Mouse (Mus musculus) spleen, adult 18-20 months (tissue): ENCODE results near the gene Rab26.

Source experiments
- DNase-seq, 2 experiments: peaks; one replicate each; pipeline ENCODE4 v3.0.0; 2022; ENCODE audit warnings: mixed read lengths in 2 of 2

Rab26 gene

DNA sequence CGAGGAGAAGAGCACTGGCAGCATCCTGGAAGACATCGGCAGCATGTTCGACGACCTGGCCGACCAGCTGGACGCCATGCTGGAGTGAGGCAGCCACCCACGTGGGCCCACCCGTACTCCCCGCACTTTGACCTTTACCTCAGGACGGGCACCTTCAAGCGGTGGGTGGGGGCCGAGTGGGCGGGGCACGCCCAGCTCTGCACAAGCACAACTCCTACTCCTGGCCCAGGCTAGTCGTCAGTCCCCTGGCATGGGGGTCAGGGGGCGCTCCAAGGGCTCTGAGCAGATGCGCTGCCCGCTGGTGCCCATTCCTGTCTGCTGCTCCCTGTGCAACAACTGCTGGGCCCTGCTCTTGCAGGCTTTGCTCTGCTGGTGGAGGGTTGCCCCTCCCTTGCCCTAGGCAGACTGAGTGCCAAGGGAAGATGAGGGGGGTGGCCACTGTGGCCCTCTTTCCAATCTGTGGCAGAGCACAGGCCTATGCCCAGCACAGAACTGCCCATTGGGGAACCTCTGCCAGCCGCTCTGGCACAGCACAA lies 26.8 kb downstream of the Rab26 start:
- DNase-seq, result no peak

DNA sequence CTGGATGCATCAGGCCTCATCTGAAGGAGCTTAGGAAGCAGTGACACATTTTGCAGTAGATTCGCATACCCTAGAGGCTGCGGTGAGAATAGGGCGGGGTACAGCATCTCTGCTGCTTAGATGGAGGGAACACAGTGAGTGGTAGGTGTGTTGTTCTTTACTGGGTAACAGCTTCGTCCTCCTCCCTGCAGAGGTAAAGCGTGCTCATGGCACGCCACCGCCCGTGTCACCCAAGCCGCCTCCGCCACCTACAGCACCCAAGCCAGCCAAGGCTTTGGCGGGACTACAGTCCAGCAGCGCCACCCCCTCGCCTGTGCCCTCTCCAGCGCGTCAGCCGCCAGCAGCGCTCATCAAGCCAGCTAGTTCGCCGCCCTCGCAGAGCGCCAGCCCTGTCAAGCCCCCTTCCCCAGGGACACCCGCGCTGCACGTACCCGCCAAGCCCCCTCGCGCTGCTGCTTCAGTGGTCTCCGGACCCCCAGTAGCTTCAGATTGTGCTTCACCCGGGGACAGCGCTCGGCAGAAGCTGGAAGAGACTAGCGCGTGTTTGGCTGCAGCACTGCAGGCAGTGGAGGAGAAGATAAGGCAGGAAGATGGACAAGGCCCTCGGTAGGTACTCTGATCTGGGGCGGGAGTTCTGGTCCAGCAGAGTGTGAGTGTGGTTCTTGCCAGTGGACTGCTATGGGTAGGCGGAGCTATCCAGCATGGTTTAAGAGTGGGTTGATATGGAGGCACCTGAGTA lies 27.5 kb downstream of the Rab26 start:
- no peak for DNase-seq

DNA sequence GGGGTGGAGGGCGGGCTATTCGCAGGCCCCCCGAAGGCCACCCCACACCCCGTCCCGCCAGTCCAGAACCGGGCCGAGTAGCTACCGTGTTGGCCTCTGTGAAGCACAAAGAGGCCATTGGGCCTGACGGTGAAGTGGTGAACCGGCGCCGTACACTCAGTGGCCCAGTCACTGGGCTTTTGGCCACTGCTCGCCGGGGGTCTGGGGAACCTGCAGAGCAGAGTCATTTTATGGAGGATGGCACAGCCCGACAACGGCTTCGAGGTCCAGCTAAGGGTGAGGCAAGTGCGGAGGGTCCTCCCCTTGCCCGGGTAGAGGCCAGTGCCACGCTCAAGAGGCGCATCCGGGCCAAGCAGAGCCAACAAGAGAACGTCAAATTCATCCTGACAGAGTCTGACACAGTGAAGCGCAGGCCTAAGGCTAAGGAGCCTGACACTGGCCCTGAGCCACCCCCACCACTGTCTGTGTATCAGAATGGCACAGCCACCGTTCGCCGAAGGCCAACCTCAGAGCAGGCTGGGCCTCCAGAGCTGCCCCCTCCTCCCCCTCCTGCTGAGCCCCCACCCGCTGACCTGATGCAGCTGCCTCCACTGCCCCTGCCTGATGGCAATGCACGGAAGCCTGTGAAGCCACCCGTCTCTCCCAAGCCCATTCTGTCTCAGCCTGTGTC lies 28.6 kb downstream of the Rab26 start:
- no peak for DNase-seq

DNA sequence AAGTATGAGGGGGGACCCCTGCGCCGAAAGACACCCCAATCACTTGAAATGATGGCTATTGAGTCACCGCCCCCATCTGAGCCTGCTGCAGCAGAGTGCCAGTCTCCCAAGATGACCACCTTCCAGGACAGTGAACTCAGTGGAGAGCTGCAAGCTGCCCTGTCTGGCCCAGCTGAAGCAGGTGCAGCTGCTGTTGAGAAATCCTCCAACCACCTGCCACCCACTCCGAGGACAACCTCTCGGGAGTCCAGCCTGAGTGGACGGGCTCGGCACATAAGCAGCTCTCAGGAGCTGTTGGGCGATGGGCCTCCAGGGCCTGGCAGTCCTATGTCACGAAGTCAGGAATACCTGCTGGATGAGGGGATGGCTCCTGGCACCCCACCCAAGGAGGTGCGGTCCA lies 29.9 kb downstream of the Rab26 start:
- DNase-seq, result no peak

DNA sequence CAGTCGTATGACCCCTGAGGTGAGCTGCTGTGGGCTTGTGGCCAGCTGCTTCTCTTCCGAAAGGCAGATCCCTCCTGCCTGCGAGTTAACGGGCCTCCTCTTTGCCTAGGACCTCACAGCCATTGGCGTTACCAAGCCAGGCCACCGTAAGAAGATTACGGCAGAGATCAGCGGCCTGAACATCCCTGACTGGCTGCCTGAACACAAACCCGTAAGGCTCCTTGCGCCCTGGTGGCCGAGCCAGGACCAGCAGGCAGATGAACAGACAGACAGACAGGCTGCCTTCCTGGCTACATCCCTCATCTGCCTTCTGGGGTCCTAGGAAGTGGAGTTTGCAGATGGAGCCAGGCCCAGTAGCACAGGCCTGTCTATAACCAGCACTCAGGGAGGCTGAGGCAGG lies 31.8 kb downstream of the Rab26 start:
- no peak for DNase-seq

DNA sequence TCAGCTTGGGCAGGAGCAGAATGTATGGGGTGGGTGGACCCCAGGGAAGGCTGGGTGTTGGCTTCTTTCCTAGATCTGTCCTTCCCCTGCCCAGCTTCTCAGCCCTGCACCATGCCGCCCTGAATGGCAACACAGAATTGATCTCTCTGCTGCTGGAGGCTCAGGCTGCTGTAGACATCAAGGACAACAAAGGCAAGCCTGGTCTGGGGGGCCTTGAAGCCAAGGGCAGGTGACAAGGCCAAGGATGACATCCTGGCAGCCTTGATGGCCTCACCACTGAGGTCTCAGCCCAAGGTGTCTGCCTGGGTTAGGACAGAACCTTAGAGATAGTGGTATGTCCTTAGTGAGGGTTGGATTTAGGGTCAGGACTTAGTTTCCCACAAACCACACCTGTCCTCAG lies 38.0 kb downstream of the Rab26 start:
- DNase-seq, result no peak

DNA sequence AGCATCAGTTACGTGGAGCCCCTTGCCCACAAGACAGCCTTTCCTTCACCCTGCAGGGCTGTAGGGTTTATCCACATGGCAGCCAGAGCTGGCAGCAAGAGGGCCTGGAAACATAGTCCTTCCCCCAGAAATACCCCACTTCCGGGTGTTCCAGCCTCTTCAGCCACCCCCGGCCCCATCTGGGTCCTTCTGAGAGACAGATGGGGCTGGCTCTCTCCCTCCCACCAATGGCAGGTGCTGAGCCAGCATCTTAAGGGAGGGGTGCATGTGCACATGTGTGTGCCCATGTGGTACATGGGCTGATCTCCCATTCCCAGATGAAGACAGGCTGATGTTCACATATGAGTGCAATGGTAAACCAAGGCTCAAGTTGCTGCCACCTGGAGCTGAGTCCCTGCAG lies 38.6 kb downstream of the Rab26 start:
- no peak for DNase-seq

DNA sequence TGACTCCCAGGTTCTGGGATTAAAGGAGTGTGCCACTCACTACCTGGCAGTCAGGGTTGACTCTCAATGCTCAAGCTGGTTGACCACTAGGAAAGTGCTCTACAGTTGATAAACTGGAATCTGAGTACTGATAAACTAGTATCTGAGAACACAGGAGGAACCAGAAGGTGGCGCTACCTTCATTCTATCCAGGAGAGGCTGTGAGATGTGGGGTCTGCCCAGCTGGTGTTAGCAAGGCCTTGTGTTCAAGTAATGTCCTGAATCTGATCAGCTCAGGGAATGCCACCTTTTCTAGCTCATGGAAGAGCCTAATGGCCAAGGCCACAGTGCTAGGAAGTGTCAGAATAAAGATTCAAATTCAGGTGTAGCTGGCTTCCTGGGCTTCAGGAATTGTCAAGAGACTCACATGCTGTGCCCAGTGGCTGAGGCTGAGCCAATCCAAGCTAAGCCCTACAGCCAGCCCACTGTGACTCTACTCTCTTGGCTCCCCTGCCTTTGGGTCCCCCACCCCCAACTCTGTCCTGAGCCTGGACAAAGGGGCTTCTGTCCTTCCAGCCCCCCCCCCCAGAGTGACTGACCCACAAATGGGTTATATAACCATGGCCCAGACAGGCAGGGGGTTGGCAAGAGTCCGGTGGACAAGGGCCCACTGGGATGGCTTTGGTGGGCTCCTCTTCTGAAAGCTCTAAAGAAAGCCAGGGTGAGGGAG lies 39.2 kb downstream of the Rab26 start:
- peak in 1 of 2 experiments; percentile 51 for DNase-seq

DNA sequence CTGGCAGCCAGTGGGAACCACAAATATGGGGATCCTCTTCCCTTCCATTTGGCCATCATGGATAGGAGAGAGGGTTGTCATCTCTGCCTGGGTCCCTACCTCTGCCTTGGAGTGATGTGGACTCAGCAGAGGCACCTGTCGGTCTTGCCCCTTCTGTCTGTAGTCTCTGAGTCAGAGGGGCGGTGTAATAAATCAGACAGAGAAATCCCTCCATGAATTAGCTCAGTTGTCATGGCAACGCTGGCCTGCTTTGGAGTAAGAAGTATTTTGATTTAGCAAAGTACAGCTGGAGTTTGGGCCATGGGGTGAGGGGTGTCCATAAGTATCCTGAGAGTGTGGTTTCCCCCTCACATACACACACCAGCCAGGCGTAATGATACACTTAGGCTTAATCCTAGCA lies 43.6 kb downstream of the Rab26 start:
- DNase-seq, result no peak

DNA sequence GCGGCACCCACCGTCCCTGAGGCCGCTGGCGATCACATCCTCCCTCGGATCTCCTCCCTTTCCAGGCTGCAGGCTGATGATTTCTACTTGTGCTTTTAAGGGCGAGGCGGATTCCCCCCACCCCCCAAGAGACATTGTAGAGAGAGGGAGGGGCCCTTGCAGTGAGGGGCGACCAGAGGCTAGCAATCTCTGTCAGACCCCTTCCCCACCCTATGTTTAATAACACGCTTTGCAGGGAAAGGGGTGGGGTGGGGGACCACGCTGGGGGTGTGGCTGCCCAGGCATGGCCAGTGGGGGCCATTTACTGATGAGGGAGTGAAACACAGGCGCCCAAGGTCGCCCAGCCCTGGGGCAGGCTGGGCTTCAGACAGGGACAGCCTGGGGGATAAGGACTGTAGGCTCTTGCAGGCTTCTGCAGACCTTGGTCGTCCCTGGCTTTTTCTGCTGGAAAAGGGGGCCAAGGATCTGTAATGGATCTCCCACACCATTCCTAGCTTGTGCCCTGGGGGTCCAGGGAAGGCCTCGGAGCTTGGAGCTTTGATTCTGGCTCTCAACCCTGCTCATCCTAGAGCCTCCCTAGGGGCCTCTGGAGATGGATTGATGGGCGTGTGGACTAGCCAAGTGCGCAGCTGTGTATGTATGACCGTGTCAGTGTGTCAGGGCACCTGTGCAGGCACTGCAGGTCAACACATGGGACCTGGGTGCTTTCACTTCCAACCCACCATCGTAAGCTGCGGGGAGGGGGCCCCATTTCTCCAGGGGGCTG lies 44.6 kb downstream of the Rab26 start:
- no peak for DNase-seq

DNA sequence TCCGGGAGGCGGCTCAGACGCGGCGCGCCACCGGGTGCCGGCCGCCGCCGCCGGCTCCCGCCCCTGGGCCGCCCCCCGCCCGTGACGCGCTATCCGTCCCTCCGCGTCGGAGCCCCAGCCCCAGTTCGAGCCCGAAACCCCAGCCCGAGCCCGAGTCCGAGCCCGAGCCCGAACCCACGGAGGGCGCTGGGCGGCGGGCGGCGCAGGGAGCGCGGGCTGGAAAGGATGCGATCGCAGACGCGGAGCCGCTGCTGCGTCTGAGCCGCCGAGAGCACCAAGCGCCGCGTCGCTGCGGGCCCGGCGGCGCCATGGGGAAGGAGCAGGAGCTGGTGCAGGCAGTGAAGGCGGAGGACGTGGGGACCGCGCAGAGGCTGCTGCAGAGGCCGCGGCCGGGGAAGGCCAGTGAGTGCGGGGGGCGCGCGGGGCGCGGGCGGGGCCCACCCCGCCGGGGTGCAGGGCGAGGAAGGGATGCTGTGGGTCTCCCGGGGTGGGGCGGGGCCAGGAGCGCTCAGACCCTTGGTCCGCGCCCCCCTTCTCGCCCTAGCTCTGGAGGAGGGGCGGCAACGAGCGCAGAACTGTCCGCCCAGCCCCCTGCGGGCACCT lies 45.2 kb downstream of the Rab26 start:
- no peak for DNase-seq

DNA sequence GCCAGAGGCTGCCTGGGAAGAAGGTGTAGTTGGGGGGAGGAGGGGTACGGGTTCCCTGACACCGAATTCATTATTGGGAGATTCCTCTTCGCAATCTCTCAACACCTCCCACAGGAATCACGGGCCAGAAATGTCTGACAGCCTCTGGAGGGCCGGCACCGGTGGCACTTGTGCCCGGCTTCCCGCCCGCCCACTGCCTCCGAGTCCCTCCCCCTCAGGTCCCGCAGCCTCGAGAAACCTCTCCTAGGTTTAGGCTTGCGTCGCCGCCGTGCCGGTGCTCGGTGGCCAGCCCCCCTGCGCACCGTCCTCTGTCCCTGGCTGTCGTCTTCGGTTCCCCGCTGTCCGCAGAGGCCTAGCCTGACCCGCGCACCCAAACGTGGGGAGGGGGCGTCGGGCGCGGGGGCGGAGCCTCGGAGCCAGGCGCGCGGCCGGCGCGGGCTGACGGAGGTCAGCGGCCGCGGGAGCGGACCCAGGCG lies 45.8 kb downstream of the Rab26 start, which contains the start of gene Caskin1:
Gene Caskin1, plus strand, starts transcription at position 416 of the 476 bp plus-strand sequence.
- no peak for DNase-seq

DNA sequence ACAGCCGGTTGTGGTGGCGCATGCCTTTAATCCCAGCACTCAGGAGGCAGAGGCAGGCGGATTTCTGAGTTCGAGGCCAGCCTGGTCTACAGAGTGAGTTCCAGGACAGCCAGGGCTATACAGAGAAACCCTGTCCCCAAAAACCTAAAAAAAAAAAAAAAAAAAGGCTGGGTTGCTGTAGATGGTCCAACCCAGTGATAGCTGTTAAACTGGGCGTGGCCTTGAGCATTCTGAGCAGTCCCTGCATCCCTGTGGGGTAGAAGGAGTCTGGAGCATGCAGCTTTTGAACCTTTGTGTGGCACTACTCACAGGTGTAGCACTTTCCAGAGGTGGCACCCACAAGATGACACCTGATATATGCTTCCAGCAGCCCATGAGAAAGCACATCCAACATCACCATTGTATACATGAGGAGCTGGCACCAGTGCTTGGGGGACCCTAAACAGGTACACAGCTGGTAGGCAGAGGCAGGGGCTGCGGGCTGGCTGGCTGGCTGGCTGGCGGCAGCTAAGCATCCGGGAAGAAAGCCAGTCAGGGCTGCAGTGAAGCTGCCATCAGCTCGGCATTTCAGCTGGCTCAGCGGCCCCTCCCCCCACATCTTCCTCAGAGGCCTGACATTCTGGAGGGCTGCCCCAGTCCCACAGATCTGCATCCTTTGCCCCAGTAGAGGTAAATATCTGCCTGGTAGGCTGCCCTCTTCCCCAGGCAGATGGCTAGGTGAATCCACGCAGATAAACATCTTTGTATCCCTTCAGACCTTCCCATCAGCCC lies 48.7 kb downstream of the Rab26 start:
- DNase-seq, result no peak

DNA sequence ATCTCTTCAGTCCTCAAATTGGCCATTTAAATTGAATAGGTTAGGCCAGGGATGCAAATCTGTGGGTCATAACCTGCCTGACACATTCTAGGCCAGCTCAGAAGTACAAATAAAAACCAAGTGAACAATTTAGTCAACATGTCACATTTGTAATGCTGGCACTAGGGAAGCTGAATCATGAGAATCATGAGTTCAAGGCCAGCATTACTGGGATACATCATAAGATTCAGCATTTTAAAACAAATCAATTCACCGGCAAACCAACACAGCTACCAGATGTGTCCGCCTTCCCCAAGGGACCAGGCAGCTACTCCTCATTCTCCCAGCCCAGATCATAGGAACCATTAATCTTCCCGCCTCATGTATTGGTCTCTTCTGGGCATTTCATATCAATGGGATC lies 50.5 kb downstream of the Rab26 start:
- no peak for DNase-seq

DNA sequence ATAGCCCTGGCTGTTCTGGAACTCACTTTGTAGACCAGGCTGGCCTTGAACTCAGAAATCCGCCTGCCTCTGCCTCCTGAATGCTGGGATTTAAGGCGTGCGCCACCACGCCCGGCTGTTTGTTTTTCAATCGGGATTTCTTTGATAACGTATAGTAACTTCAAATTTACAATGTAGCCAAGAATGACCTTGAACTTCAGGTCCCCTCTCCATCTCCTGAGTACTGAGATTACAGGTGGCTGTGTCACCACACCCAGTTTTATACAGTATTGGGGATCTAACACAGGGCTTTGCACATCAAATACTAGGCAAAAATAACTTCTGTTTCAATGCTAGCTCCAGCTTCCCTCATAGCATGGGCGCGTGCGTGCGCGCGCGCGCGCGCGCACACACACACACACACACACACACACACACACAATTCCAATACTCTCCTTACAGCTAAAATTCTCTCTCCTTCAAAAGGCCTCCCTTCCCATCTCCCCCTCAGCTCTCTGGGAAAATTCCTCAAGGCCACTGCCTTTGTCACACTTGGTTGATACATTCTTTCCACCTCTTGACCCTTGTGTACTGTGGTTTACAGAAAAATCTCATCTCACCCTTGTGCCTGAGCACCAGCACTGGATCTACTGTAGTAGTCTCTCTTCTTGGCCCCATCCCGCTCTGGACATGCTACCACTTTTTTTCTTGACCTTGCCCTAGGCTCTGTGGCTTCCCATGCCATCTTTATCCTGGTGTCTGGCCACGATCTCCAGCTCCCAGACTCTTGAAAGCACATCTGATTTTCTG lies 52.8 kb downstream of the Rab26 start:
- no peak for DNase-seq

DNA sequence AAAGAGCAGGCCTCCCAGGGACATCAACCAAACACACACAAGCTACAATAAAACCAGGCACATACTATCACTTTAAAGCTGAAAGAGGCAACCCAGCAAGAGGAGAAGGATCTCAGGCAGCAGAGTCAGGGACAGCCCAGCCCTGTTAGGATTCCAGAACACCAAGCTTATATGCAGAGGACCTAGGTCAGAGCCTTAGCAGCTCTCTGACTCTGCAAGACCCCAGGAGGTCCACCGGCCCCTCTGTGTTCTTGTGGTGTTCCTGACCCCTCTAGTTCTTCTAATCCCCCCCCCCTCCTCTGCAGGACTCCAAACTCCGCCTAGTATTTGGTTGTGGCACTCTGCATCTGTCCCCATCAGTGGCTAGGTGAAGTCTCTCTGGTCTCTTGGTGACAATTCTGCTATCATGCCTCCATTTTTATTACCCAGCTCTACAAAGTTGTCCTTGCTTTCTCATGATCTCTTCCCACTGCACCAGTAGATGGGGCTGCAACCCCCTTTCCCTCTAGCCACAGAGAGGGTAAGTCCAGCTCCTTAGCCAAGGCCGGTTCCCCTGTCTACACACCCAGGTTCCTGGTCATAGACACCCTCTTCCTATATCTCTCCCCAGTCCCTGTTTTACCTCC lies 53.7 kb downstream of the Rab26 start:
- DNase-seq, result no peak

DNA sequence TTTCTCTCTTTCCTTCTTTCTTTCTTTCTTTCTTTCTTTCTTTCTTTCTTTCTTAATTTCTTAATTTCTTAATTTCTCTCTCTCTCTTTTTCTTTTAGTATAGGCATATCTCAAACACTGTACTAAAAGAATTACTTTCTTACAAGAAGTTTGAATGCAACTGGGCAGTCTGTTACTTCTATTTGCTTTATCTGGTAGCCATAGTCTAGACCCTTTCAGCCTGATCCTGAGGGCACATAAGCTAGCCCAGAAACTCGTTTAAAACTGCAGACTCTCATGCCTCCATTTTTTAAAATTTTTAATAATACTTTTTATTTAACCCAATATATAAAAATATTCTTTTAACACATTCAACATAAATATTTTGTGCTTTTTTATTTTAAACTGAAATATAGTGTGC lies 54.6 kb downstream of the Rab26 start:
- no peak for DNase-seq

DNA sequence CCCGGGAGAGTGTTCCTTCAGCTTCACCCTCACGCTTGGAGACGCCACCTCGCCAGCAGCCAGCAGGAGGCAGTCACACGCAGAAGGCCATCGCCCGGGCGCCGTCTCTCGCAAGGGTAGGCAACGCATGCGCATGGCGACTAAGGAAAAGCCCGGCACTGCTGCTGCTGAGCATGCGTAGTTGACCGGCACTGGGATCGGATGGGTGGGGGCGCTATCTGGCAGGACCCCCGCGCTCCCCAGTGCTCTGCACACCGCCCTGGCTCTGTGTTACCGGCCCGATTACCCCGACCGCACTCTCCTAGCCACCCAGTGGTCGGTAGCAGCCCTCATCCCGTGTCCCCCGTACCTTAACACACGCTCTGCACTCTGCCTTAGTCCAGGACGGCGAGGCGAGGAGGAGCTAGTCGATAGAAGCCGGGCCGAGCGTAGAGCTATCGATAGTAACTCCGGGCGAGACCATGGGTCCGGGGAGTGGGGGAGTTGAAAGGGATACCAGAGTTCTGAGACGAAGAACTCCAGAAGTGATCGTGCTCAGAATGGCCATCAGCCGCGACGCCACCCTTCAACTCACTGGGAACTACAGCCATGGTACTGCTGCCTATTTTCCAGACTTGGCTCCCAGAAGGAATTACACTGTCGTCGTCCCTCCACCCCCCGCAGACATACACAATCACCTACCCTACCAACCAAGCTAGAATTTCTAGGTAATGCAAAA lies 55.2 kb downstream of the Rab26 start, which contains the start of gene Mlst8:
Gene Mlst8, minus strand, starts transcription at position 416 of the 718 bp plus-strand sequence.
- peak; percentile 93 to 96 for DNase-seq

DNA sequence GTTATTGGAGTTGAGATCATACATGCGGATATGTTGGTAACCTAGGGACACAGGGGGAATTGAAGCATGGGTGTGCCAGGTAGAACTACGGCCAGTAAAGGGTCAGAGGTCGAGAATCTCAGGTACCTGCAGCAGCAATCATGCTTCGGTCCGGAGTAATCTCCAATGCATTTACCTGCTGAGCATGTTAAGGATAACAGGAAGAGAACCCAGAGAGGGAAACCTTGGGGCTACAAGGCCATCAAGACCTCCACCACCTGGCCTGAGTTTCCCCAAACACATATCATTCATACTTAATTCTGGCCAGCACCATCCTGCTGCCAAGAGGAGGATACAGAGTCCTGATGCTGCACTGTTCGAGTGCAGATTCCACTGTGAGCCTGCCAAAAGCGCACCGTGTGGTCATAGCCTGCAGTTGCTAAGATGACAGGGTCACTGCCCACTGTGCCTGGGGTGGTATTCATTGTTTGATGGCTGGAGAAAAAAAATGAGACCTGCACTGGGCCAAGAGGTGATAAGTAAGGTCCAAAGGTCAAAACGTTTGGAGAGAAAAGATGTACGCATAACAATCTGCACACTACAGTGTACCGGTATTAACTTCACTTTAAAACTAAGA lies 55.9 kb downstream of the Rab26 start:
- DNase-seq, result no peak
